Mouse (Mus musculus) lung, embryonic 14.5 days (tissue): ENCODE measurements around the gene Rpp25l. TPM values are rescaled to one million over a fixed set of nuclear protein-coding genes. Genes with fewer than 3 reads are reported as not detected.

Experiments used
- ATAC-seq: fragments of 200-750 bp; cut with Nextera tagmentation; 2 replicates; pipeline ENCODE4 v1.8.0; 2017; ENCODE audit warnings: mild to moderate bottlenecking, moderate TSS enrichment, moderate library complexity; ENCODE audit not compliant: insufficient read depth
- DNase-seq: peaks from one replicate; pipeline ENCODE4 v3.0.0-alpha.2; 2015
- H3K27ac ChIP-seq: fragments of 300-500 bp; sonication (generic); 2 replicates; pipeline ENCODE4 v1.5.1; 2014; ENCODE audit warnings: low read depth, mild to moderate bottlenecking, moderate library complexity
- H3K27me3 ChIP-seq: fragments of 300-500 bp; sonication (generic); 2 replicates; pipeline ENCODE4 v1.6.1; 2014; ENCODE audit warnings: low read length, control low read depth; ENCODE audit not compliant: insufficient read depth
- H3K36me3 ChIP-seq: fragments of 300-500 bp; sonication (generic); 2 replicates; pipeline ENCODE4 v1.6.1; 2014; ENCODE audit warnings: control low read depth; ENCODE audit not compliant: insufficient read depth
- H3K4me1 ChIP-seq: fragments of 300-500 bp; sonication (generic); 2 replicates; pipeline ENCODE4 v1.6.1; 2014; ENCODE audit warnings: antibody characterized with exemption, control low read depth; ENCODE audit not compliant: insufficient read depth
- H3K4me2 ChIP-seq: fragments of 300-500 bp; sonication (generic); 2 replicates; pipeline ENCODE4 v1.6.1; 2014; ENCODE audit warnings: mild to moderate bottlenecking
- H3K4me3 ChIP-seq: fragments of 300-500 bp; sonication (generic); 2 replicates; pipeline ENCODE4 v1.5.1; 2014; ENCODE audit warnings: low read depth, low read length
- H3K9ac ChIP-seq: fragments of 300-500 bp; sonication (generic); 2 replicates; pipeline ENCODE4 v1.6.1; 2014
- H3K9me3 ChIP-seq: fragments of 300-500 bp; sonication (generic); 2 replicates; pipeline ENCODE4 v1.6.1; 2016; ENCODE audit warnings: low read depth, low read length, control low read depth
- CTCF ChIP-seq: IDR thresholded peaks from 2 replicates; pipeline ENCODE4 v1.5.1; 2016; ENCODE audit warnings: antibody characterized with exemption, low read depth
- WGBS: fragments of 180-500 bp; shearing (Covaris S2); extraction: QIAGEN DNeasy Blood & Tissue Kit; methylation state at CpG from one replicate; pipeline ENCODE4 v1.1.7; 2014; 5-methylcytosine and 5-hydroxymethylcytosine counted together
- polyA plus RNA-seq: library from polyadenylated mRNA; unstranded; fragments of >200 nt; fragmentation: Nextera tagmentation; extraction: Ambion mirVana; gene quantifications from 2 replicates; pipeline ENCODE4 v1.2.1, GENCODE M21; 2014

Rpp25l gene
- polyA plus RNA-seq, 1 experiment from 2014 or later, result 90.3 TPM

- no peak overlapping the region for H3K9ac ChIP-seq
- no peaks in the 10 kb centered on the region for H3K9me3 ChIP-seq
- no peak overlapping the region for H3K4me3 ChIP-seq
- H3K27ac ChIP-seq, result no peak overlapping the region
- no peak overlapping the region for H3K4me2 ChIP-seq
- H3K27me3 ChIP-seq, result no peaks in the 10 kb centered on the region
- ATAC-seq, result peak; percentile 51; the same call in 1 of the 2 replicates
- 7% methylated on average over 5 of the region's 8 CpGs for WGBS
- DNase-seq, result no peak
- peaks cover 8% of the 10 kb centered on the region; the same call in 1 of the 2 replicates for H3K36me3 ChIP-seq
- H3K4me1 ChIP-seq, result peaks cover 12% of the 10 kb centered on the region
- no peak for TF ChIP-seq CTCF
Observed at GRCm38 (mm10) chr4:41665009-41665675, 48.2 kb downstream of the Rpp25l start.

GRCm38 (mm10) chr4:41664533-41664932 lies 48.8 kb downstream of the Rpp25l start:
- no peak overlapping the region for H3K4me3 ChIP-seq
- no peak overlapping the region for H3K27ac ChIP-seq
- H3K9me3 ChIP-seq, result no peaks in the 10 kb centered on the region
- H3K36me3 ChIP-seq, result peaks cover 8% of the 10 kb centered on the region; the same call in 1 of the 2 replicates
- no peak overlapping the region for H3K4me2 ChIP-seq
- DNase-seq (no peak), ATAC-seq (peak; percentile 6; the same call in 1 of the 2 replicates)
- H3K27me3 ChIP-seq, result no peaks in the 10 kb centered on the region
- no peak overlapping the region for H3K9ac ChIP-seq
- no peak for TF ChIP-seq CTCF
- H3K4me1 ChIP-seq, result peaks cover 12% of the 10 kb centered on the region
- WGBS, result 44% methylated on average over 7 of the region's 7 CpGs

GRCm38 (mm10) chr4:41663614-41664013 lies 49.7 kb downstream of the Rpp25l start:
- no peak overlapping the region for H3K4me3 ChIP-seq
- no peak overlapping the region for H3K9ac ChIP-seq
- H3K4me1 ChIP-seq, result peaks cover 12% of the 10 kb centered on the region
- ATAC-seq (no peak), DNase-seq (no peak)
- no peak for TF ChIP-seq CTCF
- H3K27ac ChIP-seq, result no peak overlapping the region
- H3K4me2 ChIP-seq, result no peak overlapping the region
- peaks cover 8% of the 10 kb centered on the region; the same call in 1 of the 2 replicates for H3K36me3 ChIP-seq
- 32% methylated on average over 9 of the region's 9 CpGs for WGBS
- no peaks in the 10 kb centered on the region for H3K27me3 ChIP-seq
- H3K9me3 ChIP-seq, result no peaks in the 10 kb centered on the region

- Histone ChIP-seq H3K4me1 (peaks cover 12% of the 10 kb centered on the region), H3K27me3 (no peaks in the 10 kb centered on the region), H3K9ac (no peak overlapping the region), H3K36me3 (peaks cover 13% of the 10 kb centered on the region), H3K27ac (no peak overlapping the region), H3K9me3 (no peaks in the 10 kb centered on the region), H3K4me3 (no peak overlapping the region), H3K4me2 (no peak overlapping the region)
- no peak for ATAC-seq
- no peak for TF ChIP-seq CTCF
- DNase-seq, result no peak
- 56% methylated on average over 11 of the region's 11 CpGs for WGBS
Observed at GRCm38 (mm10) chr4:41662723-41663122, 50.6 kb downstream of the Rpp25l start.

Other genes starting within 250 kb of the Rpp25l start
- 8.1 and 8.6 TPM in 2 replicates for gene Kif24, start 248.6 kb downstream of the Rpp25l start, polyA plus RNA-seq
- 55.1 and 59.7 TPM in 2 replicates for gene Nudt2, start 248.4 kb downstream of the Rpp25l start, polyA plus RNA-seq
- gene AI464131, start 210.5 kb downstream of the Rpp25l start, polyA plus RNA-seq, result 3.3 and 3.6 TPM in 2 replicates
- 0.46 and 0.92 TPM in 2 replicates for gene 1110017D15Rik, start 196.2 kb downstream of the Rpp25l start, polyA plus RNA-seq
- 2.0 and 3.3 TPM in 2 replicates for gene Fam219a, start 144.0 kb downstream of the Rpp25l start, polyA plus RNA-seq
- gene Dnaic1, start 143.8 kb downstream of the Rpp25l start, polyA plus RNA-seq, result 2.7 and 3.1 TPM in 2 replicates
- gene Enho, start 73.2 kb downstream of the Rpp25l start, polyA plus RNA-seq, result 11.5 and 15.4 TPM in 2 replicates
- 8.2 and 9.6 TPM in 2 replicates for gene Cntfr, start 16.4 kb downstream of the Rpp25l start, polyA plus RNA-seq
- 111 and 129 TPM in 2 replicates for gene Il11ra1, start 13.5 kb downstream of the Rpp25l start, polyA plus RNA-seq
- gene Dctn3, start 9.6 kb upstream of the Rpp25l start, polyA plus RNA-seq, result 103 and 106 TPM in 2 replicates
- not detected in 2 replicates for gene Arid3c, start 17.6 kb upstream of the Rpp25l start, polyA plus RNA-seq
- gene Galt, start 41.7 kb upstream of the Rpp25l start, polyA plus RNA-seq, result 25.6 and 26.9 TPM in 2 replicates
- gene Sigmar1, start 42.6 kb upstream of the Rpp25l start, polyA plus RNA-seq, result 82.5 and 94.6 TPM in 2 replicates
- 28.2 and 30.0 TPM in 2 replicates for gene Ccl27a, start 60.7 kb upstream of the Rpp25l start, polyA plus RNA-seq
- 34.1 and 34.8 TPM in 2 replicates for gene Gm21541, start 190.1 kb upstream of the Rpp25l start, polyA plus RNA-seq
- 0.87 and 0.88 TPM in 2 replicates for gene Gm20878, start 228.0 kb upstream of the Rpp25l start, polyA plus RNA-seq